Comparison of ENCODE assay signal across 12 mouse cellular contexts in genomic region chrX:18874051-18874450, GRCm38 (mm10).
DNase-seq lines count a peak whose midpoint lies in the region; ATAC-seq and TF ChIP-seq lines count a peak whose summit lies in the region.
"Had no signal": no experiment of that assay in that cellular context is flagged by ENCODE, and none has a peak within 500 bp of the region (broad histone marks: within the 10 kb centered on the region; RNA-seq: fewer than 3 reads in every experiment).

No protein-coding gene starts in this region.

- H3K27ac ChIP-seq in liver, postnatal 0 days (ENCODE audit: low read depth), result 0 out of 2 replicates have a peak overlapping the region, but pooled peaks have one; percentile 49
- H3K27ac ChIP-seq in liver, embryonic 12.5 days, result no peak overlapping the region
- H3K27ac ChIP-seq in stomach, embryonic 14.5 days (ENCODE audit: low read length), result no peak overlapping the region
- H3K27ac ChIP-seq: neural tube, embryonic 15.5 days had no signal

- DNase-seq in embryo, embryonic 10.5 days (ENCODE audit: low spot score), result peak; percentile 9
- DNase-seq in embryo, embryonic 10 days (ENCODE audit: low spot score), result no peak
- DNase-seq in liver, postnatal 0 days, result no peak
- peak; percentile 5 for DNase-seq in heart, postnatal 4 days
- no peak for DNase-seq in layer of hippocampus, postnatal 36 days
- no peak for DNase-seq in layer of hippocampus, adult 11-12 months (ENCODE audit: low spot score)
- DNase-seq: cerebellum, postnatal 36 days had no signal

- 0 out of 2 replicates have a peak, but pooled peaks have one; percentile 24 for TF ChIP-seq EP300 in liver, postnatal 0 days (IDR thresholded peaks at IDR 0.05; ENCODE audit: low read depth)

- H3K36me3 ChIP-seq in liver, postnatal 0 days (replicated peaks; ENCODE audit: insufficient read depth, low read length), result no peaks in the 10 kb centered on the region
- H3K36me3 ChIP-seq in liver, embryonic 12.5 days, result no peaks in the 10 kb centered on the region
- H3K36me3 ChIP-seq in stomach, embryonic 14.5 days (ENCODE audit: control insufficient read depth, insufficient read depth, low read length), result no peaks in the 10 kb centered on the region
- H3K36me3 ChIP-seq: neural tube, embryonic 15.5 days had no signal

- no peak for TF ChIP-seq CTCF in liver, postnatal 0 days (IDR thresholded peaks at IDR 0.05; ENCODE audit: low read depth)

- peak; percentile 78 for ATAC-seq in liver, postnatal 0 days
- ATAC-seq in liver, embryonic 12.5 days, result no peak
- peak; percentile 42; the same call in 1 of the 2 replicates for ATAC-seq in stomach, embryonic 14.5 days (ENCODE audit: insufficient number of reproducible peaks, insufficient read depth, low FRiP score, low read depth)
- ATAC-seq: activated CD4-positive, CD25-positive, alpha-beta regulatory T cell, adult 4 months had no signal

- no peaks in the 10 kb centered on the region for H3K27me3 ChIP-seq in liver, postnatal 0 days (ENCODE audit: insufficient read depth, low read length)
- H3K27me3 ChIP-seq in liver, embryonic 12.5 days (replicated peaks), result no peaks in the 10 kb centered on the region
- H3K27me3 ChIP-seq in stomach, embryonic 14.5 days (ENCODE audit: control insufficient read depth, insufficient read depth, low read length), result no peaks in the 10 kb centered on the region
- H3K27me3 ChIP-seq: megakaryocyte, embryonic 14.5 days; neural tube, embryonic 15.5 days had no signal

- H3K4me3 ChIP-seq in liver, postnatal 0 days (ENCODE audit: low read depth, low read length), result no peak overlapping the region
- H3K4me3 ChIP-seq in liver, embryonic 12.5 days, result no peak overlapping the region
- H3K4me3 ChIP-seq in stomach, embryonic 14.5 days (ENCODE audit: low read depth, low read length), result no peak overlapping the region
- H3K4me3 ChIP-seq: megakaryocyte, embryonic 14.5 days; neural tube, embryonic 15.5 days had no signal

- no peak overlapping the region for H3K4me2 ChIP-seq in liver, postnatal 0 days (ENCODE audit: low read depth, low read length)
- no peak overlapping the region for H3K4me2 ChIP-seq in liver, embryonic 12.5 days
- no peak overlapping the region for H3K4me2 ChIP-seq in stomach, embryonic 14.5 days (replicated peaks; ENCODE audit: low read depth, low read length)
- H3K4me2 ChIP-seq: neural tube, embryonic 15.5 days had no signal

- no peak overlapping the region for H3K9ac ChIP-seq in liver, postnatal 0 days (replicated peaks)
- no peak overlapping the region for H3K9ac ChIP-seq in liver, embryonic 12.5 days
- no peak overlapping the region for H3K9ac ChIP-seq in stomach, embryonic 14.5 days (replicated peaks; ENCODE audit: low read depth, low read length)
- H3K9ac ChIP-seq: neural tube, embryonic 15.5 days had no signal

- no peaks in the 10 kb centered on the region for H3K9me3 ChIP-seq in liver, postnatal 0 days (ENCODE audit: low read length)
- no peaks in the 10 kb centered on the region for H3K9me3 ChIP-seq in liver, embryonic 12.5 days (replicated peaks)
- H3K9me3 ChIP-seq in stomach, embryonic 14.5 days (ENCODE audit: control insufficient read depth, low read depth, low read length), result no peaks in the 10 kb centered on the region
- H3K9me3 ChIP-seq: megakaryocyte, embryonic 14.5 days; neural tube, embryonic 15.5 days had no signal

- no peaks in the 10 kb centered on the region for H3K4me1 ChIP-seq in liver, postnatal 0 days (ENCODE audit: insufficient read depth)
- H3K4me1 ChIP-seq in liver, embryonic 12.5 days, result no peaks in the 10 kb centered on the region
- no peaks in the 10 kb centered on the region for H3K4me1 ChIP-seq in stomach, embryonic 14.5 days (ENCODE audit: control insufficient read depth, insufficient read depth, low read length)
- H3K4me1 ChIP-seq: megakaryocyte, embryonic 14.5 days; neural tube, embryonic 15.5 days had no signal

Comparison
In these comparisons a context has a peak if more than half of its experiments do, and no peak if none do; other contexts are left out.
1. DNase-seq: peak in embryo, embryonic 10.5 days (single experiment) and heart, postnatal 4 days (single experiment); none in embryo, embryonic 10 days (single experiment), liver, postnatal 0 days (single experiment), layer of hippocampus, postnatal 36 days (0 of 2) and layer of hippocampus, adult 11-12 months (single experiment).